Mouse (Mus musculus) kidney, postnatal 36 days (tissue): ENCODE results near the gene Arcn1.
"Not testable (repeated sequence)": the region's sequence is repeated elsewhere in the genome, so short reads cannot be mapped to it uniquely, and the experiment has no call there.

Experiments
- DNase-seq, 2 experiments: peaks; one replicate each; pipeline ENCODE4 v3.0.0; 2021 to 2022; ENCODE audit warnings: mixed read lengths in 2 of 2

Arcn1 gene

DNA sequence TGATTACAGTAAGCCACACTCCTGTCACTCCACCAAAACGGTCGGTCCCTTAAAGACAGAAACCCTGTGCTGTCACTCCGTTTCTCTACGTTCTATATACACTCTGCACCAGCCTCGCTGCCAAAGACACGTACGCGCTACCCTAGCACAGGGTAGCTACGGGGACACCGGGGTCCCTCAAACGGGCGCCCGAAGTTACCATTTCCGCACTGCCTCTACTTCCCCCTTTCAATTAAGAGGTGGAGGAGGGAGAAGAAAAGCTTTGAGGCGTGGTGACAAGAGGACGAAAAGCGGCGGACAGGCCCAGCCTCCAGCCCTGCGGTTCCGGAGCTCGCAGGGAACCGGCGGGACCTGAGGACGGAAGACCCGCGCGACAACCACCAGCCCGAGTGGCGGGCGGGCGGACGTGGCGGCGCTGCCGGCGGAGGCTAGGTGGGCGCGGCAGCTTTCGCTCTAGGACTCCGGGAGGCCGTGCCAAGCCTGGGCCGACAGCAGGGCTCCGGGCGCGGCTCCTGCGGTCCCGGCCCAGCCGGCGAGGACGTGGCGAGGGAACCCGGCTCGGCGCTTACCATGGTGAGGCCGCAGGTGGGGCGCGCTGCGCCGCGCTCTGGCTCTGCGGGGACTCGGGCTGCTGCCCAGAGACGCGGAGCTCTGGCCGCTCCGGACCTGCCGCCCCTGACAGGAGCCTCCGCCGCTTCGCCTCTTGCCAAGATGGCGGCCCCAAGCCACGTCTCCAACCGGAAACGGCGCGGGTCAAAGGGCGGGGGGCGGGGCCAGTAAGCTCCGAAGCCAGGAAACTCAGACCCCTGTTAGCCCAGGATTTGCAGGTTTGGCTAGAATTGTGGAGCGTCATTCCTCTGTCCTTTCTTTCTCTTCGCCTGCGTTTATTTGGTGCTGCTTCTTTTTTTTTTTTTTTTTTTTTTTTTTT is at the start of gene Arcn1, which contains the start of gene Ift46:
Gene Arcn1, minus strand, starts transcription at position 745 of the 928 bp plus-strand sequence.
Gene Ift46, plus strand, starts transcription at position 808 of the 928 bp plus-strand sequence.
- peak; percentile 81 to 88 for DNase-seq

DNA sequence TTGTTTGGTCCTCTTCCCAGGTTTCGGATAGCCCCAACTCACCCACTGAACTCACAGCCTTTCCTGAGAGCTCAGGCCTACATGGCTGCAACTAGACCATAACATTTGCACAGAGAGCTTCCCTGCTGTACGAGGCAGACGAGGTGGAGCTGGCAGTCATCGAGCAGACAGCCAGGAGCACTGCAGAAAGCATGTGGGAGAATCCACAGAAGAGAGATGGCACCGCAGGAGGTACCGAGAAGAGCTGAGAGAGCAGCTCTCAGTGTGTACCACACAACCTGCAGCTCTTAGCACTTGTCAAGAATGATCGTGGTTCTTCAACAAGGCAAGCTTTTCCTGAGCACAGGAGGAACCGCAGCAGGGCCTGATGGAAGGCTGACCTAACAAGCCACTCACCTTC is 46.5 kb upstream of the Arcn1 start:
- no peak for DNase-seq

GRCm38 (mm10) chr9:44810316-44810715 is 42.7 kb upstream of the Arcn1 start:
- DNase-seq, result peak; percentile 50

- no peak for DNase-seq
Observed at GRCm38 (mm10) chr9:44807778-44808177, 40.1 kb upstream of the Arcn1 start.

GRCm38 (mm10) chr9:44807141-44807540 is 39.5 kb upstream of the Arcn1 start:
- DNase-seq, result no peak

DNA sequence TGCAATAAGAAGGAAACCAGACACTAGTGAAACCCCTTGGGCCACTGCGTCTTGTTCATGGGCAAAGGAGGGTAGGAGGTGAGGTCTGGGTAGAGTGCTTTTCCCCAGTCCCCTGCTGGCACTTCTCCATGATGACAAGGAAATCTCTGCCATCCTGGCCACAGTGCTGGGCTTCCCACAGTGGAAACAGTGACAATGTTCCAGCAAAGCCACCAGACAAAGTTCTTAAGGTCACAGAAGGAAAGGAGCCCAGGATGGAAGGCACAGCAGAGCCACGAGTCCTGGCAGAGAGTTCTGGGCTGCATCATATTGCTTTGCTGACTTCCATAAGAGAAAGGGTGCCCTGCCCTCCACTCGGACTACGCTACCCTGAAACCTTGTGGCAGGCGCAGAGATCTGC is 37.9 kb upstream of the Arcn1 start:
- DNase-seq, result no peak

DNA sequence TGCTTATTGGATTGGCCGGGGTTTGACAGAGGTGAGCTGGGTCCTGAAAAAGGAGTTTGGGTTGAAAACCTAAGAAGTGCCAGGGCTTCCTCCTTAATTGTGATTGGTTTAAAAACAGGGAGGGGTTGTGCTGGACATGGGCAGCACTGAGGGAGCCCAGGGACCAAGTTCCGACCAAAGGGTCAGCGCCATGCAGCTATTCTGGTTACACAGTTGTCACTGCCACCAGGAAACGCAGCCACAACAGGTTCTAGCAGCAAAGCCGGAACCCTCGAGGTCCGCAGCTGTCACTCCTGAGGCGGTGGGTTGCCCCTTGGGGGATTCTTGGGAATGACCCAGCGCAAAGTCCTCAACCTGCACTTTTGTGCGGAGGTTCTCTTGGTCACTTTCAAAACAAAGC is 37.0 kb upstream of the Arcn1 start:
- DNase-seq, result peak; percentile 60 to 67

DNA sequence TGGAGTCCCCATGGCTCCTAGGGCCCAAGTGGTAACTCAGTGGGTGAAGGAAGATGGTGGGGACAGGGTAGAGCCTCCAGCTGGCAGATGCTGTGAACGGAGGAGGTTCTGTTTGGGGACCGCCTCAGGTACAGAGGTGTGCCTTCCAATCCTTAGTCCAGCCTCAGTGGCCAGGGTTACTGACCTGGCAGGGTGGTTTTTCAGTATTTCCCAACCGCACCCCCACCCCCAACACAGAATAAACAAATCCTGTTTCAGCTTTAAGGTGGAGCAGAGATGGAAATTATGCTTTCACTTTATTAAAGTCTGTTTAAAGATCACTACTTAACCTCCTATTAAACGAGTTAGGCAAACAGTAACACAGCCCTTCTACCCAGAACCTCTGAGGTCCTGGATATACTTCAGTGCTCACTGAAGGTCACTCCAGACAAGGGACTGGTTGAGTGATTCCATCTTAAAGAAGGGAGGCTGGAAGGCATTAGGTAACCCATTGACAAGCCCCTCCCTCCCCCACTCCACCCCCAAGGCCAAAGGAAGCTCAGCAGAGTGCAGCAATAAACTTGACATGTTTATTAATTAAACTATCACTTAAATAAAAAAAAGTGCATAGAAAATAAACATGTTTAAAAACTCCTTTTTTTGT is 35.3 kb upstream of the Arcn1 start, which contains the start of gene Ttc36:
Gene Ttc36, minus strand, starts transcription at position 265 of the 643 bp plus-strand sequence.
- DNase-seq, result peak; percentile 86 to 92

- peak; percentile 49 to 66 for DNase-seq
Observed at GRCm38 (mm10) chr9:44801669-44802068, 34.0 kb upstream of the Arcn1 start.

GRCm38 (mm10) chr9:44799958-44800324 is 32.3 kb upstream of the Arcn1 start:
- DNase-seq, result no peak

DNA sequence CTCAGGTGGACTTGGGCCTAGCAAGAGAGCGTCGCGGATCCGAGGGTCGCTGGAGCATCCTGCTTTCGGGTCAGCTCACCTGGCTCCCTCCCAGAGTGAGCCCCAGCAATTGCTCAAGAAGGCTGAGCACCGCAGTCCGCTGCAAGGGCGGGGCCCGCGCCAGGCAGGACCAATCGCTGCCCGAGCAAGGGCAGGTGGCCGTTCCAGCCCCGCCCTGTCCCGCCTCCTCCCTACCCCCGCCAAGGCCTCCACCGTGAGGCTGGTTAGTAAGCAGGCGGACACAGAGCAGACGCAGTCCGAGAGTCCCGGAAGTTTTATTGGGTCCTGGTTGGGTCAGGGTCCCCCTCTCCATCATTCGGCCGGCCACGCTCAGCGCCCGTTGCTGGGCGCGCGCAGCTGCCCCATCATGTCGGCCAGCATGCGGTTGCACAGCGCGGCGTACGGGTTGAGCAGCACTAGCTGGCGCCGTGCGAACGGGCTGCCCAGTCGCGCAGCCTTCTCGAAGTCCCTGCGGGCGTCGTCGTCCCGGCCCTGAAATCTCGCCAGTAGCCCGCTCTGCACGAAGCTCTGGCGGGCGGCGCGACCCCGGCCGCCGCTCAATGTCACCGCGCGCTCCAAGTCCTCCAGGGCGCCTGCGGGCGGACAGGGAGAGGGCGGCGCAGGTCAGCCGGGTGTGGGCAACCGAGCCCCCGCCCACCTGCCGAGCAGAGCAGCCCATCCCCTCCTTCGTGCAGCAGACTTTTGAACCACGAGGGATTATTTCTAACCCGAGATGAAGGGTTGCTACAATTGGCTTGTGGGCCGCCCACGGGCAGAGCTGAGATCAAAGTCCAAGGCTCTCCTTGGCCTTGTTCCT is 31.7 kb upstream of the Arcn1 start, which contains the start of gene Tmem25:
Gene Tmem25, minus strand, starts transcription at position 206 of the 856 bp plus-strand sequence.
- peak; percentile 95 to 96 for DNase-seq

DNA sequence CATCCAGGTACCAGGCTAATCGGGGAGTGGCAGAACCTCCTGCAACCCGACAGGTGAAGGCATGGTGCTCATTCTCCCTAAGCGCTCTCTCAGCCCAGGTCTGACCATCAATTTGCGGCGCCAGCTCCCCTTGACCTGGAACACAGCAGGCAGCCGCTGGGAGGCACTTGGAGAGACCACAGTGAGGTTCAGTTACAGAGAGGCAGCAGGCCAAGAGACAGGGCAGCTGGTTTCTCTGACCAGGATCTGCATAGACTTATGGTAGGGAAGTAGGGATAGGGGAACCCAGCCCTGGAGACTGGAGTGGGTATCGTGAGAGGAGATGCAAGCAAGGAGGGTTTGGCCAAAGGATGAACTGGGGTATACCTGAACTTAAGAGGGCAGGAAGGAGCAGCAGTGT is 30.7 kb upstream of the Arcn1 start:
- DNase-seq, result peak; percentile 19 to 42

DNA sequence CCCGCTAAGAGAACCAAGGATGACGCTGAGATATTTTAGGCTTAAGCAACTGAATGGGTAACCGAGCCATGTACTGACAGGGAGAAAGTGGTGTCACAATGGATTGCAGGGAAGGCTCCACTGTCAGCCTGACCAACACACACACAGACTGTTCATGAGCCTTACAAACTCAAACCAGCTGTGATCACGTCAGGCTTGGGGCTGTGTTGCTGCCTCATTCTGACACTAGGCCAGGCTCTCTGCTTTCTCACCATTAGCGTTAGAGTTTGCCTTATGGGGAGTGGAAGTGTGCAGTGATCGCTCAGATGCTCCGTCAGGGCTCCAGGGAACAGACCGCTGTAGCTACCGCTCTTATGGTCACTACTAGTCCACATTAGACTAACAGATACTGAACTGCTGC is 25.2 kb upstream of the Arcn1 start:
- DNase-seq, result no peak

- DNase-seq, result peak; percentile 97
Observed at GRCm38 (mm10) chr9:44772750-44773651, 5.4 kb upstream of the Arcn1 start.

GRCm38 (mm10) chr9:44772392-44772749 is 4.7 kb upstream of the Arcn1 start:
- no peak for DNase-seq

GRCm38 (mm10) chr9:44771376-44771775 is 3.7 kb upstream of the Arcn1 start:
- DNase-seq, result no peak

- DNase-seq, result not testable (repeated sequence)
Observed at GRCm38 (mm10) chr9:44768029-44768394, 367 bp upstream of the Arcn1 start.

GRCm38 (mm10) chr9:44760873-44761272 is 6.8 kb downstream of the Arcn1 start:
- no peak for DNase-seq

GRCm38 (mm10) chr9:44748473-44748872 is 19.2 kb downstream of the Arcn1 start:
- DNase-seq, result peak in 1 of 2 experiments; percentile 28

GRCm38 (mm10) chr9:44747341-44747740 is 20.3 kb downstream of the Arcn1 start:
- no peak for DNase-seq

DNA sequence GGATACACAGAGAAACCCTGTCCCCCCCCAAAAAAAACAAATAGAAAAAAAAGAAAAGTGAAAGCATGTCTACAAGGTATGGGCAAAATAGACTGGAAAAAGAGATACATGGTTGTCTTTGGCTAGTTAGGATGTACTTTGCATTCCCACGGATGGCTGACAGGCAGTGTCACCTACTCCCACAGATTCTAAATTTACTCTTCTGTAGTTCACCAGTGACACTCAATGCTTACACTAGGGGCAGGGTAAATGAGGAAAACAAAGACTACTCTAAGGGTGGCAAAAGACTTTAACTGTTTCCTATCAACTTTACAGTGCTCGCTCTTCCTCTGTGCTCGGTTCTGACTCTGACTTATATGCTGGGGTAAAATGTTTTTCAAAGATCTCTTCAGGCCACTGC is 21.0 kb downstream of the Arcn1 start:
- no peak for DNase-seq

DNA sequence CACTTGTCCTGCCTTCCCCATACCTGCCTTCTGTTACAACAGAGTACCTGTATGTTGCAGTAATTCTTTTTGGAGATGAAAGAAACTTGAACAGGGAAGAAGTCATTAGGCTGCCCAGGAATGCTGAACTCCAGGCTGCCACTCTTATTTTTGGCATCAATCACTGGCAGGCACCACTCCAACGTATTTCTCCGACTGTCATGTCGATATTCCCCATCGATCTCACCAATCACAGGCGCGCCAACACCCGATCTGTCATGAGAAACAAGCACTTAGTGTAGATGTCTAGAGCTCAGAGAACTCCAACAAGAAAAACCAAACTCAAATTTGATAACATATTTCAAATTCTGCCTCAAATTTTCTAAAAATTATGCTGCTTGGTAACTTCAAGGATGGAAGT is 22.3 kb downstream of the Arcn1 start:
- DNase-seq, result no peak
